Mouse (Mus musculus) C2C12 (cell line): ENCODE measurements around the gene Hist1h4j. TPM values are rescaled to one million over a fixed set of nuclear protein-coding genes. Genes with fewer than 3 reads are reported as not detected.
"Not testable (repeated sequence)": the region's sequence is repeated elsewhere in the genome, so short reads cannot be mapped to it uniquely, and the experiment has no call there.

ENCODE experiments used
- H3K27me3 ChIP-seq: one replicate; pipeline ENCODE4 v1.6.1; 2011; ENCODE audit not compliant: control insufficient read depth, insufficient read depth, insufficient read length
- H3K36me3 ChIP-seq: one replicate; pipeline ENCODE4 v1.6.1; 2011; ENCODE audit not compliant: control insufficient read depth, insufficient read depth
- H3K4me3 ChIP-seq: one replicate; pipeline ENCODE4 v1.5.1; 2011; ENCODE audit warnings: mild to moderate bottlenecking, control low read depth; ENCODE audit not compliant: poor library complexity, insufficient read depth, severe bottlenecking
- H3K79me2 ChIP-seq: one replicate; pipeline ENCODE4 v1.6.1; 2011; ENCODE audit not compliant: control insufficient read depth, insufficient read depth
- H3K79me3 ChIP-seq: one replicate; pipeline ENCODE4 v1.6.1; 2011; ENCODE audit warnings: low read depth, control low read depth
- H3ac ChIP-seq: one replicate; pipeline ENCODE3; 2011; ENCODE audit warnings: low read depth; ENCODE audit not compliant: control insufficient read depth, insufficient read length
- CEBPB ChIP-seq: IDR thresholded peaks from one replicate; pipeline ENCODE4 v1.6.1; 2011; ENCODE audit warnings: low read depth, mild to moderate bottlenecking, control low read depth, moderate library complexity
- CTCF ChIP-seq: IDR thresholded peaks from one replicate; pipeline ENCODE4 v1.5.1; 2011; ENCODE audit not compliant: control insufficient read depth, insufficient read depth, insufficient read length
- FOSL1 ChIP-seq: IDR thresholded peaks from one replicate; pipeline ENCODE4 v1.8.0; 2011; ENCODE audit warnings: mild to moderate bottlenecking, low read length; ENCODE audit not compliant: poor library complexity, insufficient read depth, severe bottlenecking
- MAX ChIP-seq: IDR thresholded peaks from one replicate; pipeline ENCODE4 v1.6.1; 2011; ENCODE audit warnings: mild to moderate bottlenecking, control low read depth
- MYOD1 ChIP-seq: IDR thresholded peaks from one replicate; pipeline ENCODE4 v1.6.1; 2011; ENCODE audit warnings: low read depth; ENCODE audit not compliant: control insufficient read depth, insufficient read length
- MYOG ChIP-seq: IDR thresholded peaks from one replicate; pipeline ENCODE4 v1.6.1; 2011; ENCODE audit not compliant: control insufficient read depth, insufficient read length; ENCODE audit errors: extremely low read depth
- USF1 ChIP-seq: IDR thresholded peaks from one replicate; pipeline ENCODE4 v1.6.1; 2011; ENCODE audit warnings: low read depth, mild to moderate bottlenecking, control low read depth, moderate library complexity
- polyA plus RNA-seq: library from polyadenylated mRNA; unstranded; fragments of >200 nt; fragmentation: generic; extraction: Trizol; gene quantifications from one replicate; pipeline ENCODE4 v1.2.1, GENCODE M21; 2012; ENCODE audit warnings: missing spikeins

Gene Hist1h4j
- polyA plus RNA-seq, 1 experiment, result 2.9 TPM

- TF ChIP-seq CEBPB (no peak), FOSL1 (no peak), MYOD1 (no peak), MYOG (no peak), USF1 (peak; percentile 4)
- peak overlapping the region; percentile 16 for H3K4me3 ChIP-seq
- peaks cover 19% of the 10 kb centered on the region for H3K79me2 ChIP-seq
- no peaks in the 10 kb centered on the region for H3K36me3 ChIP-seq
- H3K27me3 ChIP-seq, result no peaks in the 10 kb centered on the region
- peaks cover 8% of the 10 kb centered on the region for H3K79me3 ChIP-seq
- H3ac ChIP-seq, result peak overlapping the region; percentile 61
Measured at GRCm38 (mm10) chr13:21753051-21753523, 18.2 kb downstream of the Hist1h4j start.

- peak; percentile 29 for TF ChIP-seq CEBPB
- H3K4me3 ChIP-seq, result peak within 1 kb of the TSS; percentile 25
- not testable (repeated sequence) for H3K27me3 ChIP-seq, H3K36me3 ChIP-seq, H3K79me3 ChIP-seq
- H3ac ChIP-seq, result peak within 1 kb of the TSS; percentile 61
- H3K79me2 ChIP-seq, result peaks cover 13% of the 10 kb centered on the region
Measured at GRCm38 (mm10) chr13:21753524-21754285, 18.8 kb downstream of the Hist1h4j start, which contains the start of the genes Hist1h2ak and Hist1h2bn. Gene Hist1h2ak (minus strand): TSS chr13:21753827. Gene Hist1h2bn (plus strand): TSS chr13:21754123.

GRCm38 (mm10) chr13:21754294-21755001 lies 19.6 kb downstream of the Hist1h4j start:
- H3K27me3 ChIP-seq, H3K36me3 ChIP-seq, H3K79me3 ChIP-seq: not testable (repeated sequence)

GRCm38 (mm10) chr13:21755707-21756106 lies 20.8 kb downstream of the Hist1h4j start:
- no peaks in the 10 kb centered on the region for H3K79me3 ChIP-seq

More at GRCm38 (mm10) chr13:21754294-21755001, 19.6 kb downstream of the Hist1h4j start:
- H3K4me3 ChIP-seq, result peak overlapping the region; percentile 25
- not testable (repeated sequence) for H3ac ChIP-seq, H3K79me2 ChIP-seq

GRCm38 (mm10) chr13:21778814-21779766 lies 44.2 kb downstream of the Hist1h4j start:
- H3K79me3 ChIP-seq, result no peaks in the 10 kb centered on the region
- H3K27me3 ChIP-seq, result no peaks in the 10 kb centered on the region
- peak overlapping the region; percentile 43 for H3K4me3 ChIP-seq
- H3K79me2 ChIP-seq, result no peaks in the 10 kb centered on the region
- TF ChIP-seq CTCF (no peak), USF1 (peak; percentile 20)
- H3ac ChIP-seq, result peak overlapping the region; percentile 94
- no peaks in the 10 kb centered on the region for H3K36me3 ChIP-seq

More at GRCm38 (mm10) chr13:21755707-21756106, 20.8 kb downstream of the Hist1h4j start:
- H3K36me3 ChIP-seq, result no peaks in the 10 kb centered on the region
- no peaks in the 10 kb centered on the region for H3K79me2 ChIP-seq
- no peaks in the 10 kb centered on the region for H3K27me3 ChIP-seq
- no peak overlapping the region for H3ac ChIP-seq
- TF ChIP-seq CEBPB (no peak), MYOG (no peak), FOSL1 (no peak), MAX (no peak), CTCF (no peak), USF1 (no peak), MYOD1 (no peak)
- H3K4me3 ChIP-seq, result no peak overlapping the region
